Mouse (Mus musculus): Measurements from ENCODE around the gene Pip5k1c.

Gene Pip5k1c

GRCm38 (mm10) chr10:81366477-81367206, 73.9 kb downstream of the Pip5k1c start:
- no peak for DNase-seq (ENCODE audit: low read depth, low spot score)

GRCm38 (mm10) chr10:81367207-81367495, 74.4 kb downstream of the Pip5k1c start:
- DNase-seq (ENCODE audit: low read depth, low spot score): no peak

All from CD4-positive helper T cell, adult 2 months (primary cell).